Mouse (Mus musculus) heart, adult 2 months (tissue): ENCODE measurements around the gene Ccdc57.
"Not testable (repeated sequence)": the region's sequence is repeated elsewhere in the genome, so short reads cannot be mapped to it uniquely, and the experiment has no call there.

ENCODE experiments used
- CTCF ChIP-seq: fragments of 200-600 bp; IDR thresholded peaks from 2 replicates; pipeline ENCODE4 v1.8.1; 2022; ENCODE audit warnings: antibody characterized with exemption, mild to moderate bottlenecking, moderate library complexity
- EP300 ChIP-seq: fragments of 200-500 bp; IDR thresholded peaks from 2 replicates; pipeline ENCODE4 v1.6.1; 2011; ENCODE audit warnings: low read depth, low read length, control low read depth; ENCODE audit not compliant: insufficient read depth

DNA sequence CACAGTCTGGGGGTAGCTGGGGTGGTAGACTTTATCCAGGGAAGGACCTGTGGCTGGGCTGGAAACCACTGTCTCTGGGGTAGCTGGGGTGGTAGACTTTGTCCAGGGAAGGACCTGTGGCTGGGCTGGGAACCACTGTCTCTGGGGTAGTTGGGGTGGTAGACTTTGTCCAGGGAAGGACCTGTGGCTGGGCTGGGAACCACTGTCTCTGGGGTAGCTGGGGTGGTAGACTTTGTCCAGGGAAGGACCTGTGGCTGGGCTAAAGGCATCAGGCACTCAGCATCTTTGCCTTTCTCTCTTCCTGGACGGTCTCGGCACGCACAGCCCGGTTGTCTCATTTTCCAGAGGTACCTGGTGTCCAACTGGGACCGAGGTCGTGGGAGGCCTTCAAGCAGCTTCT is 151.3 kb downstream of the Ccdc57 start:
- TF ChIP-seq EP300, CTCF: not testable (repeated sequence)
